ENCODE assay signal across 11 mouse cellular contexts in genomic region chr12:83100413-83100812, GRCm38 (mm10).
DNase-seq lines count a peak whose midpoint lies in the region; ATAC-seq and TF ChIP-seq lines count a peak whose summit lies in the region.
"Had no signal": no experiment of that assay in that cellular context is flagged by ENCODE, and none has a peak within 500 bp of the region (broad histone marks: within the 10 kb centered on the region; RNA-seq: fewer than 3 reads in every experiment).

No protein-coding gene starts in this region.

- no peak for TF ChIP-seq CTCF in gastrocnemius, adult 2 months (IDR thresholded peaks at IDR 0.05)

- H3K27ac ChIP-seq in gastrocnemius, adult 2 months = peak overlapping the region; percentile 77
- peak overlapping the region; percentile 62 for H3K27ac ChIP-seq in heart, embryonic 16.5 days (ENCODE audit: low read length)
- H3K27ac ChIP-seq: hindbrain, embryonic 12.5 days had no signal

- H3K36me3 ChIP-seq in heart, embryonic 16.5 days (ENCODE audit: control insufficient read depth, insufficient read depth) = no peaks in the 10 kb centered on the region
- H3K36me3 ChIP-seq: hindbrain, embryonic 12.5 days had no signal

- no peak overlapping the region for H3K9ac ChIP-seq in heart, embryonic 16.5 days (ENCODE audit: low read length)
- H3K9ac ChIP-seq: hindbrain, embryonic 12.5 days had no signal

- peaks cover 7% of the 10 kb centered on the region for H3K4me1 ChIP-seq in heart, embryonic 16.5 days (ENCODE audit: control insufficient read depth, insufficient read depth, low read length)

- ATAC-seq in heart, embryonic 16.5 days (replicated peaks; ENCODE audit: extremely low read depth, insufficient read depth, low FRiP score) = no peak

- intact Hi-C loops in gastrocnemius, adult 2 months (cut with DNase I) = no loop called here

- H3K4me3 ChIP-seq in gastrocnemius, adult 2 months = no peak overlapping the region
- H3K4me3 ChIP-seq in heart, embryonic 16.5 days (ENCODE audit: low read length) = no peak overlapping the region
- H3K4me3 ChIP-seq: erythroblast, embryonic 14.5 days; hindbrain, embryonic 12.5 days had no signal

- 37% methylated on average over 9 of the region's 9 CpGs for WGBS in heart, embryonic 16.5 days

- H3K4me2 ChIP-seq in heart, embryonic 16.5 days (ENCODE audit: low read depth, low read length) = no peak overlapping the region
- H3K4me2 ChIP-seq: hindbrain, embryonic 12.5 days had no signal

- no peaks in the 10 kb centered on the region for H3K27me3 ChIP-seq in heart, embryonic 16.5 days (ENCODE audit: control insufficient read depth, insufficient read depth, low read length)
- H3K27me3 ChIP-seq: hindbrain, embryonic 12.5 days had no signal

- no peaks in the 10 kb centered on the region for H3K9me3 ChIP-seq in heart, embryonic 16.5 days (replicated peaks; ENCODE audit: control insufficient read depth, low read length)
- H3K9me3 ChIP-seq: hindbrain, embryonic 12.5 days had no signal

- peak; percentile 67 for DNase-seq in adrenal gland, adult 8-10 months
- peak; percentile 88 for DNase-seq in gastrocnemius, adult 2 months
- peak; percentile 13 for DNase-seq in lung, postnatal 10 days
- DNase-seq in T-cell, adult 2 months (ENCODE audit: low spot score) = no peak
- no peak for DNase-seq in neural tube, embryonic 10.5 days (ENCODE audit: extremely low spot score, low spot score)
- no peak for DNase-seq in cerebellum, adult 18-20 months
- DNase-seq: cerebellum, adult 11-12 months; right cerebral cortex, postnatal 14 days had no signal

Comparison
In these comparisons a context has a peak if more than half of its experiments do, and no peak if none do; other contexts are left out.
1. DNase-seq: peak in adrenal gland, adult 8-10 months (single experiment), gastrocnemius, adult 2 months (single experiment) and lung, postnatal 10 days (single experiment); none in T-cell, adult 2 months (single experiment), neural tube, embryonic 10.5 days (single experiment) and cerebellum, adult 18-20 months (0 of 2).